Mouse (Mus musculus) stomach, embryonic 14.5 days (tissue): ENCODE measurements around the gene H3f3a. TPM values are rescaled to one million over a fixed set of nuclear protein-coding genes. Genes with fewer than 3 reads are reported as not detected.
A peak's percentile ranks its signal among the peaks of the same experiment; 100 is the strongest.

Experiments used
- ATAC-seq: fragments of 200-750 bp; cut with Nextera tagmentation; 2 replicates; pipeline ENCODE4 v1.8.0; 2017; ENCODE audit warnings: low read depth, moderate TSS enrichment; ENCODE audit not compliant: insufficient number of reproducible peaks, insufficient read depth, low FRiP score
- H3K27ac ChIP-seq: fragments of 300-500 bp; sonication (generic); 2 replicates; pipeline ENCODE4 v1.5.1; 2014; ENCODE audit warnings: mild to moderate bottlenecking, low read length, moderate library complexity, mixed read lengths
- H3K27me3 ChIP-seq: fragments of 300-500 bp; sonication (generic); 2 replicates; pipeline ENCODE4 v1.6.1; 2014; ENCODE audit warnings: low read length, control low read depth, mixed read lengths; ENCODE audit not compliant: control insufficient read depth, insufficient read depth
- H3K36me3 ChIP-seq: fragments of 300-500 bp; sonication (generic); 2 replicates; pipeline ENCODE4 v1.6.1; 2014; ENCODE audit warnings: mild to moderate bottlenecking, control low read depth, low read length, moderate library complexity, mixed read lengths; ENCODE audit not compliant: control insufficient read depth, insufficient read depth
- H3K4me1 ChIP-seq: fragments of 300-500 bp; sonication (generic); 2 replicates; pipeline ENCODE4 v1.6.1; 2014; ENCODE audit warnings: low read length, control low read depth, mixed read lengths; ENCODE audit not compliant: control insufficient read depth, insufficient read depth
- H3K4me2 ChIP-seq: fragments of 300-500 bp; sonication (generic); replicated peaks from 2 replicates; pipeline ENCODE4 v1.6.1; 2014; ENCODE audit warnings: low read depth, low read length, control low read depth
- H3K4me3 ChIP-seq: fragments of 300-500 bp; sonication (generic); 2 replicates; pipeline ENCODE4 v1.5.1; 2014; ENCODE audit warnings: low read depth, low read length, control low read depth
- H3K9ac ChIP-seq: fragments of 300-500 bp; sonication (generic); replicated peaks from 2 replicates; pipeline ENCODE4 v1.6.1; 2014; ENCODE audit warnings: low read depth, mild to moderate bottlenecking, control low read depth, low read length, moderate library complexity, mixed read lengths
- H3K9me3 ChIP-seq: fragments of 300-500 bp; sonication (generic); 2 replicates; pipeline ENCODE4 v1.6.1; 2016; ENCODE audit warnings: low read depth, low read length, control low read depth; ENCODE audit not compliant: control insufficient read depth
- WGBS: fragments of 180-500 bp; shearing (Covaris S2); extraction: QIAGEN DNeasy Blood & Tissue Kit; methylation state at CpG from one replicate; pipeline ENCODE4 v1.1.7; 2014; 5-methylcytosine and 5-hydroxymethylcytosine counted together
- polyA plus RNA-seq: library from polyadenylated mRNA; unstranded; fragments of >200 nt; fragmentation: Nextera tagmentation; extraction: Ambion mirVana; gene quantifications from 2 replicates; pipeline ENCODE4 v1.2.1, GENCODE M21; 2014

H3f3a gene
- 2,483 and 2,506 TPM in 2 replicates for polyA plus RNA-seq

DNA sequence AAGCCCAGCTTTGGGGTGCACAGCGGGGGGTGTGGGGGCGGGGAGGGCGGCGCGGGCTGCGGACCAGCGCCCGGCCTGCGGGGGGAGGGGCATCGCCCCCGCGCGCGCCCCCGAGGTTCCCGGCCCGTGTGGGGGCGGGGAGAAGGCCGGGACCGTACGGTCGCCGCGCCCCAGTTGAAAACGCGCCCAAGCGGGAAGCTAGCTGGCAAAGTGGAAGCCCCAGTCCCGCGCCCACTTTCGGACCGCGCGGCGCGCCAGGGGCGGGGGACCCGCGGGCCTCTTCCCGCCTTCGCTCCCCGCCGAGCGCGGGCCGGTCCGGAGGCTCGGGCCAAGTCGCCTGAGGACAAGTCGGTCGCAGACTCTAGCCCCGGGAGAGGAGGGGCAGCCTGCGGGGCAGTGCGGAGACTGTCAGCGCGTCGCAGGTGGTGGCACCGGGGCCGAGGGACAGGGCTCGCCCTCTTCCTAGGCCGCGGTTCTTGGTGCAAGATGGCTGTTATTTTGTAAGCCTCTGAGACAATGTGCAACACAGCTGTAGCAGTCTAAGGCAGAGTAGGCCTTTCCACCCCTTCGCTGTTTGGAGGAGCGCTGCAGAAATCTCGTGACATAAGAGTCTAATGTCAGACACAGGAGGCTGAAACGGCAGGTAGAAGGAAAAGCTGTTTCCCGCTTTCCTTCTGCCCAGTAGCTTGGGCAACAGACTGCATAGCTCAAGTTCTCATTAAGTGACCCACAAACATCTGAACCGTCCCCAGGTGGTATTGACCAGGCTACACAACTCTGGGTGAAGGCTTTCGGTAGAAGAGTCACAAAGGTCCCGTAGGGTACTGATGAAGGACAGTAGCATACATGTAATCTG is at the start of gene H3f3a:
Gene H3f3a, minus strand, starts transcription at position 59 of the 856 bp plus-strand sequence.
- Histone ChIP-seq H3K27ac (peak within 1 kb of the TSS; percentile 100), H3K4me3 (peak within 1 kb of the TSS; percentile 75), H3K36me3 (peaks cover 16% of the 10 kb centered on the region), H3K4me2 (peak within 1 kb of the TSS; percentile 64), H3K9ac (peak within 1 kb of the TSS; percentile 99), H3K9me3 (no peaks in the 10 kb centered on the region), H3K27me3 (no peaks in the 10 kb centered on the region), H3K4me1 (peaks cover 9% of the 10 kb centered on the region; the same call in 1 of the 2 replicates)
- peak; percentile 77 for ATAC-seq
- 2% methylated on average over 61 of the region's 69 CpGs for WGBS

GRCm38 (mm10) chr1:180860030-180860429 is 46.3 kb upstream of the H3f3a start:
- Histone ChIP-seq H3K9ac (no peak overlapping the region), H3K9me3 (no peaks in the 10 kb centered on the region), H3K36me3 (peaks cover 70% of the 10 kb centered on the region), H3K4me3 (no peak overlapping the region), H3K27ac (no peak overlapping the region), H3K4me2 (no peak overlapping the region), H3K27me3 (no peaks in the 10 kb centered on the region), H3K4me1 (no peaks in the 10 kb centered on the region)
- WGBS, result 86% methylated on average over 6 of the region's 6 CpGs
- no peak for ATAC-seq

DNA sequence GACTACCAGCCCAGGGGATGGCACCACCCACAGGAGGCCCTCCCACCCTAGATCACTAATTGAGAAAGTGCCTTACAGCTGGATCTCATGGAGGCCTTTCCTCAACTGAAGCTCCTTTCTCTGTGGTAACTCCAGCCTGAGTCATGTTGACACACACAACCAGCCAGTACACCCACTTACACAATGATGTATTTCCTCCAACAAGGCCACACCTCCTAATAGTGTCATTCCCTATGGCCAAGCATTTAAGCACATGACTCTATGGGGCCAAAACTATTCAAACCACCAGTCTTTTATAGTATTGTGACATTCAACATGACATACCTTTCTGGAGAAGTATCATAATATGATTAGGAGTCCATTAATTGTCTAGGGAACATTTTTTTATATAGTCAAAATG is 45.0 kb upstream of the H3f3a start:
- Histone ChIP-seq H3K4me2 (no peak overlapping the region), H3K27ac (no peak overlapping the region), H3K9ac (no peak overlapping the region), H3K9me3 (no peaks in the 10 kb centered on the region), H3K36me3 (peaks cover 60% of the 10 kb centered on the region), H3K4me1 (no peaks in the 10 kb centered on the region), H3K27me3 (no peaks in the 10 kb centered on the region), H3K4me3 (no peak overlapping the region)
- no peak for ATAC-seq

GRCm38 (mm10) chr1:180850316-180851270 is 36.9 kb upstream of the H3f3a start, which contains the start of gene Sde2:
TSS of gene Sde2 (plus strand) at chr1:180851127.
- Histone ChIP-seq H3K27ac (peak within 1 kb of the TSS; percentile 99), H3K4me2 (peak within 1 kb of the TSS; percentile 82), H3K9me3 (no peaks in the 10 kb centered on the region), H3K9ac (peak within 1 kb of the TSS; percentile 83), H3K36me3 (0 out of 2 replicates have a peak, but pooled peaks cover 1% of the 10 kb centered on the region), H3K4me1 (peaks cover 28% of the 10 kb centered on the region), H3K27me3 (no peaks in the 10 kb centered on the region), H3K4me3 (peak within 1 kb of the TSS; percentile 78)
- under 1% methylated on average over 77 of the region's 77 CpGs for WGBS
- peak; percentile 99 for ATAC-seq

- Histone ChIP-seq H3K27me3 (no peaks in the 10 kb centered on the region), H3K4me2 (peak overlapping the region; percentile 64), H3K4me1 (peaks cover 28% of the 10 kb centered on the region), H3K9me3 (no peaks in the 10 kb centered on the region), H3K9ac (peak overlapping the region; percentile 37), H3K27ac (peak overlapping the region; percentile 99), H3K4me3 (peak overlapping the region; percentile 78), H3K36me3 (no peaks in the 10 kb centered on the region)
- ATAC-seq, result no peak
- 35% methylated on average over 11 of the region's 11 CpGs for WGBS
These were observed 36.1 kb upstream of the H3f3a start for GRCm38 (mm10) chr1:180849701-180850301.

DNA sequence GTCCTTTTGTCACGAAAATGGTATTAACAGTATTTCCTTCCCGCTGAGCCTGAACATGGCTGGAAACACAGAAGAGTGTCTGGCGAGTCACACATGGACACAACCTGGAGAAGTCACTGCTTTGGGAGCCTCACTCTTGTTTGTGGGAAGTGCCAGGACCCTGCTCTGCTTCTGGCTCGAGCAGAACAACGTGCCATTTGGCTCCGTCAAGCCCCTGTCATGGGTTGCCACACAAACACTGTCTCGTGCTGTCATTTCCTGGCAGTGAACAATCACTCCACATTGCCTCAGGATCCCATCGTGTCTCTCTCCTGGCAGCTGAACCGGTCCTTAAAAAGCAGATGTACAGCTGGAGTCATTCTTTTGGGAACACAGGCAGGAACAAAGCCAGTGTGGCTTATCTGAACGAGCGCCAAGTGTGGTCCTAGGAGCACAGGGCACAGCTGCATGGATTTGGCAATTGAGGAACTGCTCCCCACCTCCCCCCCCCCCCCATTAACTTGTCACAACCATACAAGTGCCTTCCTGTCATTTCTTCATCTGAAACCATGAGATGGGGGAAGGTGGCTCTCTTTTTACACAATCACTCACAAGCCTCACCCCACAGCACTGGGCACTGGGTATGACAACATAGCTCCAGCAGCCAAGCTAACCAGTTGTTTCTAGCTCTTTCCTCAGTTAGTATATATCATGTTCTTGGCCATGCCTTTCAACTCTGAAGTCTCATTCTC is 34.9 kb upstream of the H3f3a start:
- WGBS, result 17% methylated on average over 11 of the region's 11 CpGs
- Histone ChIP-seq H3K36me3 (no peaks in the 10 kb centered on the region), H3K9ac (peak overlapping the region; percentile 15; the same call in 1 of the 2 replicates), H3K27ac (peak overlapping the region; percentile 86), H3K4me3 (peak overlapping the region; percentile 11), H3K27me3 (no peaks in the 10 kb centered on the region), H3K4me1 (peaks cover 28% of the 10 kb centered on the region), H3K9me3 (no peaks in the 10 kb centered on the region), H3K4me2 (peak overlapping the region; percentile 45)
- ATAC-seq, result no peak

DNA sequence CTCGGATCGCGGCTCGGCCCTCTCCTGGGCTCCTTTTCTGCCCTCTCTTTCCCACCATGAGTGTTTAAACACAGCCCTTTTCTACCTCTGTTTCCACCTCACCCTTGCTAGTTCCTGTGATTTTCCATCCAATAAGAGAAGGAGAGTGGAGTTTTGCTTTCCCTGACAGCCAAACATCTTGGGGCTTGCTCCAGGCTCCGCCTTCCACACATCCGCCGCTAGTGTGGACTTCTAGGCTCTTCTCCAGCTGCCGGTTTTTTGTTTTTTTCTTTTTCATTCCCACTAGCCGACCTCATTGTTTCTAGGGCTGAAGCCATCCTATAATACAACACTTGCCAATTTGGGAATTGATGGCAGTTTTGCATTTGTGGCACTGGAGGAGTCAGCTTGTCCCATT is 34.4 kb upstream of the H3f3a start:
- Histone ChIP-seq H3K27me3 (no peaks in the 10 kb centered on the region), H3K27ac (peak overlapping the region; percentile 86), H3K4me1 (peaks cover 28% of the 10 kb centered on the region), H3K36me3 (no peaks in the 10 kb centered on the region), H3K4me2 (peak overlapping the region; percentile 45), H3K4me3 (peak overlapping the region; percentile 11), H3K9me3 (no peaks in the 10 kb centered on the region), H3K9ac (peak overlapping the region; percentile 22; the same call in 1 of the 2 replicates)
- peak; percentile 59 for ATAC-seq
- 2% methylated on average over 9 of the region's 9 CpGs for WGBS
